Mouse (Mus musculus): ENCODE data around the gene Xylb. TPM values are rescaled to one million over a fixed set of nuclear protein-coding genes. Genes with fewer than 3 reads are reported as not detected.

Xylb gene
- total RNA-seq, 2 experiments from 2014 or later, result 4.4 to 4.8 TPM

DNA sequence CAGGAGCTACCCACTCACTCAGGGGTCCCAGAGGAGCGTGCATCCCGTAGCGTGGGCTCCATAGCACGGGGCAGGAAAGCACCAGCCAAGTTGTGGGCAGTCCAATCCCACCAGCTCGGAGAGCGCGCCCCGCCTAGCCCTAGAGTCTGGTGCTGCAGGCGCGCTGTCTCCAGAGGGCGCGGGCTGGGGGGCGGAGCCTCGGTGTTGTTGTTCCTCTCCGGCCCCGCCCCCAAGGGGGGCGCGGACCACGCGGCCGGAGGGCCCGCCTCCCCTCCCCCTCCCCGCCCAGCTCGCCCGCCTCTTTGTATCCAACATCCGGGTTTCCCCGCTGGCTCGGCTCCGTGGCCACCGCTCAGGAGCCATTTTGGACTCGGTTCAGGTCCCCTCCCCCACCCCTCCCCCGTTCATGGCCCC lies 44.6 kb downstream of the Xylb start, which contains the start of gene Acvr2b:
Acvr2b (plus strand) TSS at position 318 of the 414 bp plus-strand sequence.
- peak; percentile 90 to 93 for DNase-seq (ENCODE audit: low spot score in 2 of 2)

DNA sequence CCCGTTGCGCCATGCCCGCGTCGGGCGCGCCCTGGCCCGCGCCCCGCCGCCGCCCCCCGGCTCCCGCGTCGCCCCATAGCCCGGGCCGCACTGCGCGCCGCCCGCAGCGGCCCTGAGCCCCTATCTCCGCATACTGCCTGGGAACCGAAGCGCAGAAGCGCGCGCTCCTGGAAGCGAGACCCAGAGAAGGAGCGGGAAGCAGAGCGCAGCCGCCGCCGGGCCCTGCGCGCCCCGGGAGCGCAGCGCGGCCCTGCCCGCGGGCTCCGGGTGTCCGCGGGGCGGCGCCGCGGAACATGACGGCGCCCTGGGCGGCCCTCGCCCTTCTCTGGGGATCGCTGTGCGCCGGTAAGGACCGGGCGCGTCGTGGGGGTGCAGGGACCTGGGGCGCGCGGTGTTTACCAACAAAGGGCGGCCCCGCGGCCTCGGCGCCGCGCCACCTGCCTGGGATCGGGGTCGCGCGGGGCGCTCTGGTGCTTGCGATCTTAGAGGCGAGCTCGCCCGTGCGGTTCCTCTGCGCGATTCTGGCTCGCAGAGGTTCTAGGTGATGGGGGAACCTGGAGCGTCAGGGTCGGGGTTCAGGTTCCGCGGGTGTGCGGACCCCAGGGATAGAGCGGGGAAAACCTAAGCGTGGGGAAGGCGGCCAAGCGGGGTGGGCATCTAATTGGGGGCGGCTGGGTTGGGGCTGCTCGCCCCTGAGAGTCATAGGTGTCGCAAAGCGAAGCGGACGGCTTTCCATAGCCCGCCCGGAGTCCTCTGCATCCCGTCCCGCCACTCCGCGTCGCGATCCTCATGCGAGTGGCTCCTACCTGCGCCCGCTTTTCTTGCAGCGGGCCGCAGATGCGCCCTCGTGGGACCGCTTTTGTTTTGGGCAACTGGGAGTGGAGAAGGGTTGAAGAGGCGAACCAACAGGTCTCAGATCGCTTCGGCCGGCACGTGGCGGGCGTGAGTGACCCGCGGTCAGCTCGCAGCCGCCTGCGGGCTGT lies 45.4 kb downstream of the Xylb start:
- peak; percentile 56 to 73 for DNase-seq (ENCODE audit: low spot score in 2 of 2)

DNA sequence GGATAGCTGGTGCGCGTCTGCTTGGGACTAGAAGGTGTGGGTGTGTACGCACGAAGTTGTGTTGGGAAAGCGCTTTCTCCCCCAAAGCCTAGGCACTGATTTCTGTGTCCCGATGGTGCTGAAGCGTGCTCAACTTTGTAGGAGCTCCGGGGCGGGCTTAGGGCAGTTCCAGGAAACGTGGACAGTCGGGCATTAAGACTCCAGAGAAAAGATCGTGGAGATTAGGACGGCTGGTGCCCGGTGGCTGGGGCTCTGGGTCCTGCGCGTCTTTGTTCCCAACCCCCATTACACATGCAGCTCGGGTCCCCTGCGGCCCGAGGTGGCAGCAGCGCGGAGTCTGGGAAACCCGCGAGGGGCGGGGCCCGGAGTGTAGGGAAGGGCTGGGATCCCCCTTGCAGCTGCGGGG lies 46.1 kb downstream of the Xylb start:
- DNase-seq (ENCODE audit: low spot score in 2 of 2), result peak; percentile 38 to 68

DNA sequence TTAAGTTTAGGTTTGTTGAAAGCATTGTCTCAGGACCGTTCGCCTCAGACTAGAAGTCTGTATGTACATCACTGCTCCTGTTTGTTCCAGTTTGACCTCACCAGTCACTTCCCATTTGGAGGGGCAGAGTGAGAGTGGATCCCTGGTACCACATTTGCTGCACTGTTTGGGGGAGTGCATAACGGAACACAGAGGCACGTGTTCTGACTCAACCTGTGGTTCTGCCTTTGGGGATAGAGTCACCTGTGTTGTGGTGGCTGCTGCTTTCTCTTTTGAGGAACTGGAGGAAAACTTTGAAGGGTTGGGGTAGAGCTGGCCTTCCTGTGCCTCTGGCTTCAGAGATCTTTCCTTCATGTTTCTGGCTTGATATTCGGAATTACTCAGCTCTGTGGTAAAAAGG lies 46.9 kb downstream of the Xylb start:
- DNase-seq (ENCODE audit: low spot score in 2 of 2), result no peak

DNA sequence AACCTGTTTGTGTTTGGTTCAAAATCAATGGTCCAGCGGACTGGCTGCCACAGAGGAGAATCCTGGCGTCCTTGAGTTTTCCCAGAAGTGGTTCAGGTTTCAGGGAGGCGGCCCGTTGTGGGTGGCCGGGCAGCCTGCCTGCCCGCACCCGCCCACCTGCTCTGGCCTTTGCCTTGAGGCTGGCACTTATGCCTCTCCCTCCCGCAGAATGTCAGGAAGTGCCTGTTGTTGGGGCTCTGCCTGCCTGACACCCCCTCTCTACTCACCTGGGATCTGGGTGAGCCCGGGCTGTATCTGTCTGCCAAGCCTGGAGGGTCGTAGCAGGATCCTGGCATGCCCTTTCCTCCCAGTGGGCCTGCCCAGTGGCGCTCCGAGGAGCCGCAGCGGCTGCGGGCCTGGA lies 50.7 kb downstream of the Xylb start:
- DNase-seq (ENCODE audit: low spot score in 2 of 2), result no peak

DNA sequence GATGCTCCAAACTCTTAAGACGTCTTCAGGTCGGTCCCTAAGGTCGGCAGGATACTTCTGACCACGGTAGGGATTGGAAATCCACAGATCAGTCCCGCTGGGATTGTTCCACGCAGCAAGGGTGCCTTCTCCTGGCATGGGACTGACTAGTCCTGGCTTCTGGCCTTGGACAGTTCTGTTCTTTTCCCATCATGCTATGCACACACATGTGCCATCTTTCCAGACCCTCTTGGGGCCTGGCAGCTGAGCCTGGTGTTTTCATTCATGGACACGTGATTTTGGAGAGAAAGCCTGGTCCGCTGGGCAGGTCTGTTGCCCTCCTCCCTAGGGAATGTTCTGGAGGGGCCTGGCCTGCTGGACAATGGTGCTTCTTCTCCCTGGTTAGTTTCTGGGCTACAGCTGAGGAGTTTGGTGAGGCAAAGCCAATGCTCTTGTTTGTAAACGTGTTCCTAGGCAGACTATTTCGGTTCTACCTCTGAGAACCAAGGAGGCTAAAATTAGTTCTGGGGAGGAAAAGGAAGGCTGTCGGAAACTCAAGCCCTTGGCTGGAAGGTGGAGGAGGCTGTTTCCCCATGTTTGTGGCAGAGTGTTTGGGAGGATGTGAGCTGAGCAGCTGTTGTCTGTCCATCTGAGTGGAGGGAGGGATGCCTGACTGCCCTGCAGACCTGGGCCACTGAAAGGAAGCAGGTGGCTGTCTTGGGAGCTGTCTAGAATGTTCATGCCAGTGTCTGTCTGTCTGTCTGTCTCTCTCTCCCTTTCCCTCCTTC lies 51.9 kb downstream of the Xylb start:
- no peak for DNase-seq (ENCODE audit: low spot score in 2 of 2)

DNA sequence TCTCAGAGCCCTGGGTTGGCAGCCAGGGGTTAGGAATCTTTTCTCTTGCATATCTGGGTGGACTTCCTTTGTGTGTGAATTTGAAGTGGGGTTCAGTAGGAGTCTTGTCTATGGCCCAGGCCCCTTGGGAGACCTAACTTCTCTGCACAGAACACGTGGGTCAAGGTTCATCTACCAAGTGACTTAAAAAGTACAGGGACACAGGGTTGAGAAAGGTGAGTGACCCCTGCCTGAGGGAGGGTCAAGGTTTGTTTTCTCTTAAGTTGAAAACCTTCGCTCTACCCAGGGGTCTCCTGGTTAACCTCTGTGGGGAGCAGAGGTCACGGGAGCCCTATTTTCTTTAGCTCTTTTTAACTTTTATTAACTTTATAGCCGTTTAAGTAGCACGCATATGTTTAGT lies 52.7 kb downstream of the Xylb start:
- no peak for DNase-seq (ENCODE audit: low spot score in 2 of 2)

DNA sequence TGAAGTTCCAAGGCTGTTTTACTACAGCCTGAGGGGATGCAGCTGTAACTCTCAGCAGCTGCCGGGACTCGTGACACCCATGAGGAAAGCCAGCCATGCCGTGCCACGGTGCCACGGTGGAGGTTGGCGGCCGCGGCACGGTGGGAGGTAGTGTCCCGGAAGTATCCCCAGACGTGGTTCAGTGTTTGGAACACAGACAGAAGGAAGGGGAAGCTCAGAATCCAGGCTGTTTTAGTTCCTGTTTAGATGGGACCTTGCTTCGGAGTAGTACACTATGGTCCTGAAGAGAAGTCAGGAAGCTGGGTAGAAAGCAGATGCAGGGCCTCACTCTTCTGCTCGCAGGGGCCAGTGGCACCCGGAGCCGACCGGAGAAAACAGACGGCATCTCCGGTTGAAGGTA lies 60.8 kb downstream of the Xylb start:
- DNase-seq (ENCODE audit: low spot score in 2 of 2), result no peak

DNA sequence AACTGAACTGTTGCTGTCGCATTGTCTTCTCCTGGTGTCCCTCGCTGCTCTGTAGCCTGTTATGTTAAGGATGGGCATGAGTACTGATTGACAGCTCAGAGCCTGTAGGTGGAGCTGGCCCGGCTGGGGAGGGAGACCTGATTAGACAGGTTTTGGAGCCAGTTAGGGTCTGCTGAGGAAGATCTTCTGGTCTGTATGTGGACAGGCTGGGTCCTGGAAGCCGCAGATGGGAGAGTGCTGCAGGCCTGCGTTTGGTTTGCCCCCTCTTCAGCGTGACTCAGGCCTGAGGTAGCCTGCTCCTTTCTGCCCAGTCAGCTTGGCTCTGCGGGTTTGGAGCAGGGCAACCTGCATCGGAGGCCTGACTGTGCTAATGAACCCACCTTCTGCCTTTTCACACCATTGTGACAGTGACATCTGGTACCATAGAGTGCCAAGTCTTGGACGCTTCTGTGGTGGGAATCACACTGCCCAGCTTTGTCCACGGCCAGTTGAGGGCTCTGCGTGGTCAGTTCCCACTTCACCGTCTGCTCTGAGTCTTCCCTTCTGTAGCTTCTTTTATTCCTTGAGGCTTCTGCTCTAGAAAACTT lies 62.8 kb downstream of the Xylb start:
- DNase-seq (ENCODE audit: low spot score in 2 of 2), result no peak

DNA sequence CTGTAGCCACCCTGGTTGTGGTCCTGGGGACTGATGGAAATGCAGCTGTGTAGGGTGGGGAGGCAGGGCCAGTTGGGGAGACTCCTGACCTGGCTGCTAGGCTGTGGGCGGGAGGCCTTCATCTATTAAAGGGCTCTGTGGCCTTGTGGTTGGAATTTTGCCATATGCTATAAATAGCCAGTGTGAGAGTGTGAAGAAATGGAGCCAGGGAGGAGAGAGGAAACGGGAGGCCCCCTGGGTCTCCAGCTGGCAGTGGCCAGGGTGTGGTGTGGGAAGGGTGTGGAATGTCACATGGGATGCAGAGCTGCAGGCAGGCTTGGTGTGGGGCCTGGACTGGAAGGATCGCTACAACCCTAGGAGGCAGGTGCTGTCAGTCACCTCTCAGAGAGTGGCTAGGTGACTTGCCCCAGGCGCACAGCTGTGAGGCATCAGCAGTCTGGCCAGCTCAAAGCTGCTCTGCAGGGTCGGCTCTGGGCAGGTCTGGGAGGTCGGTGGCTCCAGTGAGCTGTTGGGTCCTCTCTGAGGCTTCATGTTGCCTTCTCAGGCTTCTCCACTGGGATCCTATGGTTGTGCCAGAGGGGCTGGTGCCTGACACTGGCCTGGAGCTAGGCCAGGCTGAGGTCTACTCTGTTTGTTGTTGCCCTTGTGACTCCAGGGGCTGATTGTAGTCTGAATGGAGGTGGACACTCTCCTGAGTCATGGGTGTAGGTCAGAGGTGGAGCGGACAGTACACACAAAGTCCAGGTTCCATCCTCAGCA lies 68.2 kb downstream of the Xylb start:
- no peak for DNase-seq (ENCODE audit: low spot score in 2 of 2)

DNA sequence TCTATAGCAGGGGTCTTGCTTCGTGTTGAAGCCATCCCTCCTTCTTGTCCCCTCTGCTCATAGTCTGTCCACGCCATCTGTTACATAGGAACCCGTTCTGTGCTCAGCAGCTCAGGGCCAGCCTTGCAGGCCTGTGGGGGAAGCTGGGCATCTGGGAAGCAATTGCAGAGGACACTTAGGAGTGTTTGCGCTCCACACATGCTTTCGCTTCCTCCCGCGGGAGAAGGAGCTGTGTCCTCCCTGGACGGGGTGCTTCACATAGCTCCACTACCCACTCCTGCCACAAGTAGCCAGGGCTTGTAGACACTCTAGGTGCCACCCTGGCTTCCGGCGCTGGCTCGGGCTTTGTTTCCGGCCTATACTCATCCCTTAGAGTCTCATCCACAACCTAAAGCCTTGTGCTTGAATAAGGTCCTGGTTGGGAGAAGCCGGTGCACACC lies 68.8 kb downstream of the Xylb start:
- no peak for DNase-seq (ENCODE audit: low spot score in 2 of 2)

DNA sequence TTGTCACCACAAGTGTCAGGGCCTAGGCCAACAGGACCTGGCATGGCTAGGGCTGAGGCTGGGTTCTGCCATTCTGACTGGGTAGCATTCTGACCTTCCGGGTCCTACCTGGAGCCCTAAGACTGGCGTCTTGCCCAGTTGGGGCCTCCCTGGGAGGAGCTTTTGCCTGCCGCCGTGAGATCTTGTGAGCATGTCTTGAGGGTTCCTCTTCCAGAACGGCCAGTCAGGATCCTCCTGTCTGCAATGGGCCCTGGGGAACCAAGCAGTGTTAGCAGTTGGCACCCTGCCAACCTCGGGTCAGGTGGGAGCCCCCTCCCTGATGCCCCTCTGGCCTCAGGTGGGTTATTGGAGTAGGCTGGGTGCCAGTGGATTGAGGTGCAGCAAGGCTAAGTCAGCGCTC lies 69.3 kb downstream of the Xylb start:
- no peak for DNase-seq (ENCODE audit: low spot score in 2 of 2)

DNA sequence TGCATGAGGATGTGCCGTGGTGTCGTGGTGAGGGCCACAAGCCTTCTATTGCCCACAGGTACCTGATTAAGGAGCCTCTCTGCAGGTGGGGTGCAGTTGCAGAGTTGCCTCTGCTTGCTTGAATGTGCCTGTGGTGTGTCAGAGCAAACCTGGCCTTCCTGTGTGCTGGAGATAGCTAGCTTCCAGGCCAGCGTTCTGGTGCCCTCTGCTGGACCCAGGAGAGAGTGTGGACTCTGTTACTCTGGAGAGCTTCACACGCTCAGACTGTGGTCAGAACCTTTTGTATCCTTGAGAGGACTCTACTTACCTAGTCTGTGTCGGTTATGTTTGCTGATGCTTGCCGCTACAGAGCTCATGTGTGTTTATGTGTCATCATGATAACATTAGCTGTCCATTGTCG lies 73.1 kb downstream of the Xylb start:
- peak; percentile 85 to 86 for DNase-seq (ENCODE audit: low spot score in 2 of 2)

DNA sequence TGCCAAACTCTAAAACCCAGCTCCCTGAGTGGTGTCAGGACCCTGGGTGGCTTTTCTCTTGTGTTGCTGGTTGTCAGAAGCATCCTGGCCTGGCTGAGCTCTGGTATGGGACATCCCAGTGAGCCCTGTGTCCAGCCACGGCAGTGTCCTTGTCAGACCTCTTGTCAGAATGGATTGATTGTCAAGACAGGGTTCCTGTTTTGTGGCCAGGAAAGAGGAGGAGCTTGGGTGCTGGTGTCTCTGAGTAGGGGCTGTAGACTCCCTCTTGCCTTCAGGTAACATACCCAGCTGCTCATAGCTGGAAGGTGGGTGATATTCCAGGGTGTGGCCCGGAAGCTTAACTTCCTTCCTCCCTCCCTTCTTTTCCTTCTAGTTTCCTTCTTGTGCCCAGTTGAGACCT lies 78.7 kb downstream of the Xylb start:
- no peak for DNase-seq (ENCODE audit: low spot score in 2 of 2)

DNA sequence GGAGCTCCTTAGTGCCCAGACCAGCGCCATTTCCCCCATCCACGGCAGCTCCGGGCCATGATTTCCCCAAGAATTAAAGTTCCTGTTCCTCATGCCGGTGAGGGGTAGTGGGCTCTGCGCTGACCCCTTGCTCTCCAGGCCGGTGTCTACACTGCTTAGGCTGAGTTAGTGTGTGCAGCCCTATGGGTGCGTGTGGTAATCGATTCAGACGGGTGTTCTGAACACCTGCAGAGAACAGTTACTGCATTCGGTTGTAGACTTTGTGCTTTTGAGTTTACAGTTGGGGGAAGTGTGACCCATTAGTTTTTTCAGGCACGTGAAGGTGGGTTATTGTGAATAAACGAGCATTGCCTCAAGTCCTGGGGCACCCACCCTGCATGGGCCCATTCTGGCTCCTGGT lies 80.9 kb downstream of the Xylb start:
- no peak for DNase-seq (ENCODE audit: low spot score in 2 of 2)

DNA sequence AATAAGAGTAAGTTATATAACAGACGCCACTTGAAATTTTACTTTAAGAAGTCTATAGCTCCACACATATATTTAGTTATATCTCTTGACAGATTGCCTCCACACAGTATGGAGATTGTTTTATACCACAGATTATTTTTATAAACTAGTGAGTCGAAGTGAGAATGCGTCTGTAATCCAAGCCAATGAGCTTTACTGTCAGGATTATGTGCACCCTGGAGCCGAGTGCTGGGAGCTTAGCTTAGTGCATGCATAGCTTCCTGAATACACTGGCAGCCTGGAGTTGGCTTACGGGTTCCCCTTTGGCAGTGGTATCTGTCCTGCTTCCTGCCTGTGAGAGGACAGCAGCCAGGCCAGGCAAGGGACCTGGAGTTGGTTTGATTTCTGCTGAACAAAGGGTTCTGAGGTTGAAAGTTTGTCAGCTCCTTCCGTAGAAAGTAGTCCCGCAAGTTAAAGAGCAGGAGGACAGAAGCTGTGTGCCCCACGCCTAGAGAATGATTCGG lies 81.4 kb downstream of the Xylb start:
- no peak for DNase-seq (ENCODE audit: low spot score in 2 of 2)

Other genes with a start within 250 kb of the Xylb start
- 1 to 10 TPM; 2.1 to 2.5 TPM for gene Acaa1b, start 200.3 kb upstream of the Xylb start, total RNA-seq (2021)
- gene Gm47289, start 198.2 kb upstream of the Xylb start, total RNA-seq (2021), result not detected
- not detected for gene Slc22a13, start 148.3 kb upstream of the Xylb start, total RNA-seq (2021)
- 10 to 100 TPM; 37.1 to 41.5 TPM for gene Oxsr1, start 35.0 kb upstream of the Xylb start, total RNA-seq (2021)
- 10 to 100 TPM; 66.2 to 79.4 TPM for gene Acaa1a, start 17.7 kb upstream of the Xylb start, total RNA-seq (2021)
- 1 to 10 TPM; 5.2 to 5.9 TPM for gene Myd88, start 16.0 kb upstream of the Xylb start, total RNA-seq (2021)
- gene Slc22a14, start 8.2 kb downstream of the Xylb start, total RNA-seq (2021), result not detected
- gene Acvr2b, start 44.7 kb downstream of the Xylb start, total RNA-seq (2021), result 10 to 100 TPM; 10.2 to 12.6 TPM
- 10 to 100 TPM; 22.7 to 26.5 TPM for gene Exog, start 87.6 kb downstream of the Xylb start, total RNA-seq (2021)
- gene Scn5a, start 221.6 kb downstream of the Xylb start, total RNA-seq (2021), result 1 to 10 TPM; 1.4 to 1.5 TPM